Mouse (Mus musculus): ENCODE data around the gene 4930412O13Rik. TPM values are rescaled to one million over a fixed set of nuclear protein-coding genes. Genes with fewer than 3 reads are reported as not detected.

The 4930412O13Rik gene
- total RNA-seq, 2 experiments from 2014 or later = not detected

DNA sequence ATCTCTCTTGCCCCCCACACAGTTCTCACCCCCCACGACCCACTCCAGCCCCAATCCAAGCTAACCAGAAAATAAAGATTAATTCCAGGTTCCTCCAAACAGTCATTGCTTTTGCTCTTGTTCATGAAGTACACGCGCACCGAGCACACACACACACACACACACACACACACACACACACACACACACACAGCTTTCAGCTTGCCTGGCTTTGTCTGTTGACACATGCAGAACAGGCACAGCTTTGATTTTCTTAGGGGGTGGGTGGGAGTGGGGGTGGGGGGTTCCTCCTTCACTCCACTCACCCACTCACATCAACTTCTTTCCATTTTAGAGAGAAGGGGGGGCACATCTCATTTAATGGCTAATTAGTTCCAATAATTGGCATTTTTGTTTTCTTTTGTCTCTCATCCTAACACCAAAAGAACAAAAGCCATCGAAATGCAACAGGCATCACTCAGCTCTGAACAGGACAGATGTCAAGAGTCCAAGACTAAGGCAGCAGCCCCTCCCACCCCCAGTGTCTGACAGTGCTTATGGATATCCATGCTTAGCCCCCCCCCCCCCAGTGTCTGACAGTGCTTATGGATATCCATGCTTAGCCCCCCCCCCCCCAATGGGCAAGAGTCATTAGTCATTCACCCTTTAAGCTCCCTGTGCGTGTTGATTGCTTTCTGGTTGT is 12.4 kb downstream of the 4930412O13Rik start:
- no peak for DNase-seq (ENCODE audit: low spot score in 2 of 2)
- H3K4me3 ChIP-seq = no peak overlapping the region
- no peak overlapping the region for H3K27ac ChIP-seq
- no peak for TF ChIP-seq CTCF (conservative IDR thresholded peaks at IDR 0.05)

- no peak for TF ChIP-seq CTCF (conservative IDR thresholded peaks at IDR 0.05)
- no peak for DNase-seq (ENCODE audit: low spot score in 2 of 2)
- Histone ChIP-seq H3K4me3 (no peak overlapping the region), H3K27ac (no peak overlapping the region)
These were observed 14.0 kb downstream of the 4930412O13Rik start for GRCm38 (mm10) chr2:9894836-9895593.

GRCm38 (mm10) chr2:9896097-9896770 is 15.2 kb downstream of the 4930412O13Rik start:
- no peak overlapping the region for H3K4me3 ChIP-seq
- no peak for DNase-seq (ENCODE audit: low spot score in 2 of 2)
- no peak overlapping the region for H3K27ac ChIP-seq
- TF ChIP-seq CTCF (conservative IDR thresholded peaks at IDR 0.05) = no peak

- no peak for TF ChIP-seq CTCF (conservative IDR thresholded peaks at IDR 0.05)
- Histone ChIP-seq H3K27ac (no peak overlapping the region), H3K4me3 (no peak overlapping the region)
- no peak for DNase-seq (ENCODE audit: low spot score in 2 of 2)
These were observed 16.8 kb downstream of the 4930412O13Rik start for GRCm38 (mm10) chr2:9897846-9898245.

- no peak for DNase-seq (ENCODE audit: low spot score in 2 of 2)
- Histone ChIP-seq H3K4me3 (no peak overlapping the region), H3K27ac (no peak overlapping the region)
- no peak for TF ChIP-seq CTCF (conservative IDR thresholded peaks at IDR 0.05)
These were observed 23.0 kb downstream of the 4930412O13Rik start for GRCm38 (mm10) chr2:9903854-9904560.

DNA sequence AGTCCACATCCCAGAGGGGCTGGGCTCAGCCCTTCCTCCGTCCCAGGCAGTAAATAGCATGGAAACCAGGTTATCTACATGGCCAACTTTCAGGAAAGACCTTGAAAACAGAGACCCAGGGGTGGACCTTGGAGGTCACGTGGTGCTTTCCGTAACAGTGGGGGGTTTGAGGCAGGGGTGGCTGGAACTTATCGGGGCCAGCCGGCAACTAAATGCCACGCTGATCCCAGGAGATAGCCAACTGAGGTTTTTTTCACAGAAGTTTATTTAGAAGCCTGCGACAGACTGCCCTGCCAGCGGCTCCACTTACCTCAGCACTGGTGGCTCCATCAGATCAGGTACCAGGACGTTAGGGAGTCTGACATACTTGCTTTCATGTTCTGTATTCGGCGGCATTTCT is 24.9 kb downstream of the 4930412O13Rik start:
- no peak overlapping the region for H3K4me3 ChIP-seq
- H3K27ac ChIP-seq = no peak overlapping the region
- no peak for TF ChIP-seq CTCF (conservative IDR thresholded peaks at IDR 0.05)
- no peak for DNase-seq (ENCODE audit: low spot score in 2 of 2)

GRCm38 (mm10) chr2:9917602-9918001 is 36.5 kb downstream of the 4930412O13Rik start:
- peak; percentile 2 to 18 for DNase-seq (ENCODE audit: low spot score in 2 of 2)
- no peak for TF ChIP-seq CTCF (conservative IDR thresholded peaks at IDR 0.05)
- no peak overlapping the region for H3K27ac ChIP-seq
- no peak overlapping the region for H3K4me3 ChIP-seq

DNA sequence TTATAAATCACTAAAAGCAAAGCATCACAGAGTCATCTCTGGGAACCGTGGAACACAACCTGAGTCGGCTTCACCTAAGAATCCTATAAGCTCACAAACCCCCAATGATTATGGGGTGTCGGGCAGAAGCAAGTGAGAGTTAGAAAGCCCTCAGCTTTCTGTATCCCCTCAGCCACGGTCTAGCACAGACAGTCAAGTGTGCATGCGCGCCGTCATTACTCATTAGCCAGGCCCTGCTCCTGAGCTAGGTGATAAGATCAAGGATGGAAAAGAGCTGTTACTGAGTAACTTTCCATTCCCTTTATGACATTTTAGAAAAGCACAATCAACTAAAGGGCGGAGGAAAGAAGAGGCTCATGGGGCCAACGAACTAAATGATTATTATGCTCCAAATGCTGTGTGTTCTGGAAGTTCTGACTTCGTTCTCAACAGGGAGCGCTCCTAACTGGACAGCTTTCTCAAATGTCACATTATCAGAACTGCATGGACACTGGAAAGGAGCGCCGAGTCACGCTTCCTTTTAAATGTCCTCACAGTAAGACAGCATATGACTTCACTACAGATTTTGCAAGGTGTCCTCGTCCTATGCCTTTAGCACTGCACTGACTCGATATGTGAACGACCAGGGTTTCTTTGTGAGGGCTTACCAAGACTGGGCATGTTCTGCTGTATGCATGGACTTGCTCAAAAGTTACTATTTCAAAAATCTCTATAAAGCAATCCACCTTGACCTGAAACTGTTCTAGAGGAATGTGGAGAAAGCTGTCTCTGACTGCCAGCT is 37.8 kb downstream of the 4930412O13Rik start:
- DNase-seq (ENCODE audit: low spot score in 2 of 2) = no peak
- H3K4me3 ChIP-seq = no peak overlapping the region
- no peak overlapping the region for H3K27ac ChIP-seq
- no peak for TF ChIP-seq CTCF (conservative IDR thresholded peaks at IDR 0.05)

DNA sequence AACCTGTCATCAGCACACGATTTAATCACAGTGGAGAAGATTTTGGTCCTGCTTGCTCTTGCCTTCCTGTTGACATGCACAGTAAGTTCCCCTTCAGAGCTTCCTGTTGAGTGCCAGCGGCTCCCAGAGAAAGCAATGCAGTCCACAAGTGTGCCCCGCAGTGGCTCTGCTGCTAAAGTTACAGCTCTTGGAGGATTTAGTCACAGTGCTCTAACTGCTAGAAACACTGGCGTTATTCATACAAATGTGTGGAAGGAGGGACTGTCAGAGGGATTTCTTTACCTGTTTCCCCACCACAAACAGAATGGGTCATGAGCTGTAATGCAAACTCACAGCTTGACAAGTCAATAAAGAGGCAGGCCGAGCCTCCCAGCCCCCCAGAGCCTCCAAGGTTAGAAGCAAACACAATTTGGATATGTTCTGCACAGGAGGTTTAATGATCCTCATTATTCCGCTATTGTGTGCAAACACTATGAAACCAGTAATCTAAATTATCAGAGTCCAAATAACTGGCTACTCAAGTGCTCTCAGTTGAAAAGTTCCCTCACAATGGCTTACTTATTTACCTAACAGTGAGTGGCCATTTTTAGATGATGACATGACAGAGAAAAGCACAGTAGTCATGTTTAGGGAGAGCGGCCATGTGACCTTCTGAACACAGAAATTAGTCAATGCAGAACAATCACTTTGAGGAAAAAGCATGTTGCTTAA is 45.3 kb downstream of the 4930412O13Rik start:
- no peak overlapping the region for H3K27ac ChIP-seq
- DNase-seq (ENCODE audit: low spot score in 2 of 2) = no peak
- no peak for TF ChIP-seq CTCF (conservative IDR thresholded peaks at IDR 0.05)
- no peak overlapping the region for H3K4me3 ChIP-seq

GRCm38 (mm10) chr2:9926905-9927283 is 45.8 kb downstream of the 4930412O13Rik start:
- no peak overlapping the region for H3K4me3 ChIP-seq
- no peak for TF ChIP-seq CTCF (conservative IDR thresholded peaks at IDR 0.05)
- DNase-seq (ENCODE audit: low spot score in 2 of 2) = no peak
- no peak overlapping the region for H3K27ac ChIP-seq

Other genes starting within 250 kb of the 4930412O13Rik start
- not detected for gene 9230102O04Rik, start 8.3 kb downstream of the 4930412O13Rik start, total RNA-seq (2021)
- not detected for gene Gata3, start 8.8 kb downstream of the 4930412O13Rik start, total RNA-seq (2021)
- gene Taf3, start 167.3 kb downstream of the 4930412O13Rik start, total RNA-seq (2021) = 10 to 100 TPM; 13.9 to 15.4 TPM
- gene Atp5c1, start 199.3 kb downstream of the 4930412O13Rik start, total RNA-seq (2021) = 100 to 1,000 TPM; 246 to 250 TPM
- gene Kin, start 199.3 kb downstream of the 4930412O13Rik start, total RNA-seq (2021) = 10 to 100 TPM; 11.2 to 12.1 TPM

Data from layer of hippocampus, adult 2 months (tissue).